Comparison of ENCODE assay signal across 24 mouse cellular contexts in the genomic region with DNA sequence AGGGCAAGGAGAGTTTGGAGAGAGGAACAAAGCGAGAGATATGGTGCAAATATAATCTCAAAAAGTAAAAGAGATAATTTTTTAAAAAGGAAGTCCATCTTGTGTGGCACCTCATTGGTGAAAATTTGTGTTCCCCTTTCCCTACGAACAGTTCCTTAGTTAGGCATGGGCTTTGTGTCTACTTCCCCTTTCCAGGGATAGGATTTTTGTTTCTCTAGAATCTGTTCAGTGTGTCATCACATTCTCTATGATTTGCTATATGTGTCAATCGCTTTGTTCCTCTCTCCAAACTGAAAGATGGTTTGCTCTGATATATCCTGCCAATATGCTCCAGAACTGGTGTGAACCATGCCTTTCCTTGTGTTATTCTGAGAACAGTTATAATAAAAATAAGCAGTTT.
DNase-seq lines count a peak whose midpoint lies in the region; ATAC-seq and TF ChIP-seq lines count a peak whose summit lies in the region.
"Had no signal": no experiment of that assay in that cellular context is flagged by ENCODE, and none has a peak within 500 bp of the region (broad histone marks: within the 10 kb centered on the region; RNA-seq: fewer than 3 reads in every experiment).

No protein-coding gene starts in this region.

- no peak overlapping the region for H3K4me2 ChIP-seq in liver, embryonic 11.5 days
- H3K4me2 ChIP-seq in lung, postnatal 0 days (replicated peaks; ENCODE audit: low read depth, low read length) = no peak overlapping the region
- H3K4me2 ChIP-seq: embryonic facial prominence, embryonic 12.5 days; forebrain, embryonic 13.5 days had no signal

- H3K79me2 ChIP-seq in liver, adult 2 months (ENCODE audit: control insufficient read depth, insufficient read depth, low read length) = no peaks in the 10 kb centered on the region

- H3K36me3 ChIP-seq in liver, adult 2 months (ENCODE audit: control insufficient read depth, insufficient read depth, low read length) = no peaks in the 10 kb centered on the region
- no peaks in the 10 kb centered on the region for H3K36me3 ChIP-seq in liver, embryonic 11.5 days (ENCODE audit: control insufficient read depth, insufficient read depth, low read length)
- H3K36me3 ChIP-seq in lung, postnatal 0 days (ENCODE audit: insufficient read depth, low read length) = no peaks in the 10 kb centered on the region
- H3K36me3 ChIP-seq: embryonic facial prominence, embryonic 10.5 days; embryonic facial prominence, embryonic 12.5 days; G1E had no signal

- TF ChIP-seq EP300 in lung, postnatal 0 days (IDR thresholded peaks at IDR 0.05) = no peak

- no peak overlapping the region for H3K27ac ChIP-seq in liver, adult 2 months (replicated peaks; ENCODE audit: insufficient read depth, low read depth, low read length)
- H3K27ac ChIP-seq in liver, embryonic 11.5 days (ENCODE audit: low read depth, low read length) = no peak overlapping the region
- no peak overlapping the region for H3K27ac ChIP-seq in lung, postnatal 0 days (ENCODE audit: low read length)
- H3K27ac ChIP-seq: embryonic facial prominence, embryonic 10.5 days; embryonic facial prominence, embryonic 12.5 days; forebrain, embryonic 13.5 days had no signal

- no peak for TF ChIP-seq CTCF in liver, adult 2 months (IDR thresholded peaks at IDR 0.05; ENCODE audit: low read depth, low read length)
- TF ChIP-seq CTCF in lung, postnatal 0 days (IDR thresholded peaks at IDR 0.05) = no peak

- H3K4me1 ChIP-seq in liver, adult 2 months (ENCODE audit: control insufficient read depth, insufficient read depth, low read length) = no peaks in the 10 kb centered on the region
- no peaks in the 10 kb centered on the region for H3K4me1 ChIP-seq in liver, embryonic 11.5 days (replicated peaks; ENCODE audit: control insufficient read depth, insufficient read depth, low read length)
- H3K4me1 ChIP-seq in lung, postnatal 0 days (ENCODE audit: insufficient read depth, low read depth, low read length) = no peaks in the 10 kb centered on the region
- H3K4me1 ChIP-seq: embryonic facial prominence, embryonic 10.5 days; embryonic facial prominence, embryonic 12.5 days; forebrain, embryonic 13.5 days had no signal

- 84% methylated on average over 3 of the region's 3 CpGs for WGBS in liver, adult 2 months
- WGBS in liver, embryonic 11.5 days = 68% methylated on average over 3 of the region's 3 CpGs
- WGBS in lung, postnatal 0 days = 74% methylated on average over 3 of the region's 3 CpGs

- no peaks in the 10 kb centered on the region for H3K27me3 ChIP-seq in liver, adult 2 months (ENCODE audit: control insufficient read depth, insufficient read depth, low read length)
- no peaks in the 10 kb centered on the region for H3K27me3 ChIP-seq in liver, embryonic 11.5 days (replicated peaks; ENCODE audit: control insufficient read depth, insufficient read depth, low read length)
- no peaks in the 10 kb centered on the region for H3K27me3 ChIP-seq in lung, postnatal 0 days (replicated peaks; ENCODE audit: insufficient read depth, low read length)
- H3K27me3 ChIP-seq: CH12.LX; embryonic facial prominence, embryonic 12.5 days; forebrain, embryonic 13.5 days had no signal

- ATAC-seq in liver, embryonic 11.5 days (replicated peaks; ENCODE audit: low FRiP score) = no peak
- no peak for ATAC-seq in lung, postnatal 0 days
- peak; percentile 99 for ATAC-seq in megakaryocyte progenitor cell, adult 5-6 weeks (replicated peaks; ENCODE audit: poor library complexity)
- ATAC-seq: activated CD4-positive, CD25-positive, alpha-beta regulatory T cell, adult 4 months; CD4-positive, CD25-positive, alpha-beta regulatory T cell, adult 4 months; forebrain, embryonic 13.5 days; Patski had no signal

- peak; percentile 13 for DNase-seq in liver, adult 2 months (ENCODE audit: extremely low read depth, low read depth, low spot score)
- DNase-seq in liver, embryonic 11.5 days (ENCODE audit: low spot score) = no peak
- DNase-seq in lung, postnatal 0 days (ENCODE audit: low spot score) = peak; percentile 4
- DNase-seq in lung, postnatal 14 days = no peak
- no peak for DNase-seq in urinary bladder, postnatal 36 days (ENCODE audit: low spot score in 2 of 2)
- DNase-seq in kidney, postnatal 25 days = no peak
- DNase-seq: adrenal gland, adult 8-10 months; adrenal gland, postnatal 14 days; adrenal gland, postnatal 36 days; B cell, adult 2 months; cerebellum, adult 11-12 months; cerebellum, adult 2 months; cerebellum, adult 9-10 months; cerebellum, postnatal 10 days; cerebellum, postnatal 25 days had no signal

- H3K4me3 ChIP-seq in liver, adult 2 months (ENCODE audit: insufficient read depth, low read depth, low read length) = no peak overlapping the region
- no peak overlapping the region for H3K4me3 ChIP-seq in liver, embryonic 11.5 days (ENCODE audit: low read depth, low read length)
- H3K4me3 ChIP-seq in lung, postnatal 0 days (ENCODE audit: low read depth, low read length) = no peak overlapping the region
- H3K4me3 ChIP-seq: embryonic facial prominence, embryonic 10.5 days; embryonic facial prominence, embryonic 12.5 days; forebrain, embryonic 13.5 days had no signal

- no peak overlapping the region for H3K9ac ChIP-seq in liver, adult 2 months (ENCODE audit: low read depth, low read length)
- H3K9ac ChIP-seq in liver, embryonic 11.5 days (ENCODE audit: low read depth, low read length) = no peak overlapping the region
- no peak overlapping the region for H3K9ac ChIP-seq in lung, postnatal 0 days (replicated peaks; ENCODE audit: low read depth)
- H3K9ac ChIP-seq: embryonic facial prominence, embryonic 12.5 days; forebrain, embryonic 13.5 days had no signal

- H3K9me3 ChIP-seq in liver, embryonic 11.5 days (ENCODE audit: control insufficient read depth, low read length) = no peaks in the 10 kb centered on the region
- no peaks in the 10 kb centered on the region for H3K9me3 ChIP-seq in lung, postnatal 0 days (ENCODE audit: low read length)
- H3K9me3 ChIP-seq: embryonic facial prominence, embryonic 10.5 days; embryonic facial prominence, embryonic 12.5 days; forebrain, embryonic 13.5 days; G1E had no signal

- TF ChIP-seq POLR2A in liver, adult 2 months (IDR thresholded peaks at IDR 0.05; ENCODE audit: extremely low read depth, insufficient read depth, low read length) = no peak

Comparison
In these comparisons a context has a peak if more than half of its experiments do, and no peak if none do; other contexts are left out.
1. DNase-seq: peak in liver, adult 2 months (single experiment) and lung, postnatal 0 days (single experiment); none in liver, embryonic 11.5 days (single experiment), lung, postnatal 14 days (single experiment), urinary bladder, postnatal 36 days (0 of 2) and kidney, postnatal 25 days (0 of 2).